Mouse (Mus musculus) forebrain, embryonic 16.5 days (tissue): ENCODE data around the gene Gpr137b. TPM values are rescaled to one million over a fixed set of nuclear protein-coding genes. Genes with fewer than 3 reads are reported as not detected.
"Not testable (repeated sequence)": the region's sequence is repeated elsewhere in the genome, so short reads cannot be mapped to it uniquely, and the experiment has no call there.

Source experiments
- ATAC-seq: fragments of 200-750 bp; cut with Nextera tagmentation; 2 replicates; pipeline ENCODE4 v1.8.0; 2017; ENCODE audit warnings: mild to moderate bottlenecking, moderate library complexity
- H3K27ac ChIP-seq: fragments of 300-500 bp; sonication (generic); 2 replicates; pipeline ENCODE4 v1.5.1; 2014; ENCODE audit warnings: low read length, control low read depth
- H3K27me3 ChIP-seq: fragments of 300-500 bp; sonication (generic); replicated peaks from 2 replicates; pipeline ENCODE4 v1.6.1; 2014; ENCODE audit warnings: low read length; ENCODE audit not compliant: control insufficient read depth, insufficient read depth
- H3K36me3 ChIP-seq: fragments of 300-500 bp; sonication (generic); 2 replicates; pipeline ENCODE4 v1.6.1; 2014; ENCODE audit not compliant: control insufficient read depth, insufficient read depth
- H3K4me1 ChIP-seq: fragments of 300-500 bp; sonication (generic); replicated peaks from 2 replicates; pipeline ENCODE4 v1.6.1; 2014; ENCODE audit warnings: low read length; ENCODE audit not compliant: control insufficient read depth, insufficient read depth
- H3K4me2 ChIP-seq: fragments of 300-500 bp; sonication (generic); 2 replicates; pipeline ENCODE4 v1.6.1; 2014; ENCODE audit warnings: mild to moderate bottlenecking, low read length, control low read depth
- H3K4me3 ChIP-seq: fragments of 300-500 bp; sonication (generic); replicated peaks from 2 replicates; pipeline ENCODE4 v1.5.1; 2014; ENCODE audit warnings: mild to moderate bottlenecking, low read length, control low read depth
- H3K9ac ChIP-seq: fragments of 300-500 bp; sonication (generic); replicated peaks from 2 replicates; pipeline ENCODE4 v1.6.1; 2014; ENCODE audit warnings: low read depth, low read length, control low read depth
- H3K9me3 ChIP-seq: fragments of 300-500 bp; sonication (generic); 2 replicates; pipeline ENCODE4 v1.6.1; 2016; ENCODE audit warnings: low read length; ENCODE audit not compliant: control insufficient read depth
- WGBS: fragments of 180-500 bp; shearing (Covaris S2); extraction: QIAGEN DNeasy Blood & Tissue Kit; methylation state at CpG from one replicate; pipeline ENCODE4 v1.1.7; 2014; 5-methylcytosine and 5-hydroxymethylcytosine counted together
- polyA plus RNA-seq: library from polyadenylated mRNA; unstranded; fragments of >200 nt; fragmentation: Nextera tagmentation; extraction: Ambion mirVana; gene quantifications from 2 replicates; pipeline ENCODE4 v1.2.1, GENCODE M21; 2015

The Gpr137b gene
- polyA plus RNA-seq, 1 experiment from 2014 or later: 22.4 TPM

- Histone ChIP-seq H3K9ac (no peak overlapping the region), H3K4me3 (no peak overlapping the region), H3K27ac (no peak overlapping the region), H3K4me2 (no peak overlapping the region), H3K9me3 (no peaks in the 10 kb centered on the region), H3K27me3 (no peaks in the 10 kb centered on the region), H3K4me1 (no peaks in the 10 kb centered on the region), H3K36me3 (no peaks in the 10 kb centered on the region)
- 83% methylated on average over 3 of the region's 3 CpGs for WGBS
- ATAC-seq: no peak
Observed at GRCm38 (mm10) chr13:13414206-13414605, 20.4 kb upstream of the Gpr137b start.

DNA sequence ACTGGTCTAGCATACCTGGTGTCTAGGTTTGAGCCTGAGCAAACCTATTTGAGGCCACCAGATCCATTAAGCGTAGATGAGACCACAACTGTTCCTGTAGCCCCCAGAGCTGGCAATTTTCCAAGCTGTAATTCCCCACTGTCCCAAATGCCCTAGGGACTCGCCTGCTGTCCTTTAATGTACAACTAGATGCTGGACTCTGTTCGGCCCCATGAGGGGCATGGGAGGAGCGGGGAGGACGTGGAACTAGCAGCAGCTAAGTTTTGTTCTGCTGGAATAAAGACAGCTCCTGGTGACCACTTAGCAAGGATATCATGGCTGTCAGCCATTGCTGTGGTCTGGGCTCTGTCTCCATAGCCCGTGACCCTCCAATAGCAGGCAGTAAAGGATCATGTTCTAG lies 11.7 kb upstream of the Gpr137b start:
- H3K27me3 ChIP-seq, ATAC-seq, H3K4me2 ChIP-seq, H3K36me3 ChIP-seq, H3K4me3 ChIP-seq, H3K4me1 ChIP-seq, H3K9ac ChIP-seq, H3K27ac ChIP-seq, H3K9me3 ChIP-seq: not testable (repeated sequence)
- WGBS: no CpG with 5 or more reads among the region's 6 CpGs

DNA sequence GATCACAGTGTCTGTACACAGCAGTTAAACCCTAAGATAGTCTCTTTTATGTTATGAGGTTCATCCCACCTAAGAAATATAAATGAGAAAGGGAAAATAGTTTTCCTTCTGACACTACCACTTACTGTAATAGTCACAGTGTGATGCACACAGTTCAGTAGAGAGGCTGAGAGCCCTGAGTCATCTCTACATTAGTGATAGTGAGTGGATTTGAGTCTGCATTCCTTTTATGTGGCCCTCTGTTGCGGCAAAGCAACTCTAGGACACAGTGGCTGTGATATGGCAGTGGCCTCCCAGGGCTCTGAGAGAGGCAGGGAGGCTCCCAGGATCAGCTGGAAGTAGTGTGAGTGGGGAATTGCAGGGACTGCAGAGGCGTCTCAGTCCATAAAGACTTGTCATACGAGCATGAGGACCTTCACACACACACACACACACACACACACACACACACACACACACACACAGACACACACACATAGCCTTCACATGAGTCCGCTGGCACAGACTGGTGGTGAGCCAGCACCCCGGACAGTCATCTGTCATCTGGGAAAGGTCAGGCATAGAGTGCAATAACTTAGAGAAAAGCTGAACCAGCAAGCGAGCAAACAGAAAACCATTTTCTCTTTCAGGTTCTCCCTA lies 10.8 kb upstream of the Gpr137b start:
- not testable (repeated sequence) for H3K27me3 ChIP-seq, H3K4me3 ChIP-seq, H3K4me2 ChIP-seq, H3K27ac ChIP-seq, H3K4me1 ChIP-seq, H3K9ac ChIP-seq, H3K9me3 ChIP-seq, H3K36me3 ChIP-seq, ATAC-seq
- WGBS: 90% methylated on average over 6 of the region's 6 CpGs

GRCm38 (mm10) chr13:13403839-13404238 lies 10.0 kb upstream of the Gpr137b start:
- not testable (repeated sequence) for H3K9me3 ChIP-seq, H3K4me1 ChIP-seq, H3K4me3 ChIP-seq, H3K27me3 ChIP-seq, H3K27ac ChIP-seq, H3K36me3 ChIP-seq, ATAC-seq, H3K4me2 ChIP-seq, H3K9ac ChIP-seq
- 78% methylated on average over 3 of the region's 6 CpGs for WGBS

GRCm38 (mm10) chr13:13403366-13403765 lies 9.6 kb upstream of the Gpr137b start:
- not testable (repeated sequence) for H3K9me3 ChIP-seq, H3K36me3 ChIP-seq, H3K4me2 ChIP-seq, H3K9ac ChIP-seq, H3K27me3 ChIP-seq, ATAC-seq, H3K4me1 ChIP-seq, H3K27ac ChIP-seq, H3K4me3 ChIP-seq
- WGBS: 86% methylated on average over 2 of the region's 3 CpGs

GRCm38 (mm10) chr13:13402818-13403217 lies 9.0 kb upstream of the Gpr137b start:
- not testable (repeated sequence) for H3K4me3 ChIP-seq, H3K4me2 ChIP-seq, H3K9me3 ChIP-seq, H3K36me3 ChIP-seq, H3K27me3 ChIP-seq, H3K4me1 ChIP-seq, H3K27ac ChIP-seq, H3K9ac ChIP-seq, ATAC-seq
- WGBS: 72% methylated on average over 5 of the region's 5 CpGs

DNA sequence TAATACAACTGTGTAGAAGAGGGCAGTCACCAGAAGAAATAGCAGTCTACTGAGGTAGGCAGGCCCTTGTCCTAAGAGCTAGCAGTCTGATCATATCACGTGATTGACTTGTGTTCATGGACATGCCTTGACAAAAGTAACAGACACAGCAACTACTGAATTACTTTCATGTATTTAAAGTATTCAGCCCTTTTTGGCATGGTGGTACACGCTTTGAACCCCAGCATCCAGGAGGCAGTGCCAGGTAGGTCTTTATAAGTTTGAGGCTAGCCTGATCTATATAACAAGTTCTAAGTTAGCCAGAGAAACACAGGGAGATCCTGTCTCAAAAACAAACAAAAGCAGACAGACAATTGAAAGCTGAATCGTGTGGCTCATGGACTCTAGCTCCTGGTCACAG lies 7.0 kb upstream of the Gpr137b start:
- H3K9ac ChIP-seq, H3K27ac ChIP-seq, H3K27me3 ChIP-seq, H3K4me3 ChIP-seq, ATAC-seq, H3K9me3 ChIP-seq, H3K4me2 ChIP-seq, H3K4me1 ChIP-seq, H3K36me3 ChIP-seq: not testable (repeated sequence)
- WGBS: 76% methylated on average over 3 of the region's 3 CpGs

DNA sequence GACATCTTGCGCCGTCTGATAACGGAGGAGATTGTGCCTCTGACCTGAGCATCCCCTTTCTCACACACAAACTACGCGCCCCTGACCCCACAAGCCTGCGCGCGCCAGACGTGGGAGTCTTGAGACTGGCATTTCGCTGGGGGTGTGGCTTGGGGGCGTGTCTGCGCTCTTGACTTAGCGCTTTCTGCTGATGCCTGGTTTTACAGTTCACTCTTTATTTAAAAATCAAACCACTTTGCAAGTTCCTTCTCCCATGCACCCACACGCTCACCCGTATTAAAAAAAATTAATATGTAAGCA lies 232 bp upstream of the Gpr137b start:
- WGBS: 1% methylated on average over 12 of the region's 15 CpGs
- not testable (repeated sequence) for H3K27ac ChIP-seq, H3K9me3 ChIP-seq, H3K36me3 ChIP-seq, H3K4me1 ChIP-seq, H3K27me3 ChIP-seq
- peak overlapping the region; percentile 40 for H3K4me3 ChIP-seq
- H3K4me2 ChIP-seq: peak overlapping the region; percentile 46
- ATAC-seq: peak; percentile 79
- 0 out of 2 replicates have a peak overlapping the region, but pooled peaks have one; percentile 42 for H3K9ac ChIP-seq

DNA sequence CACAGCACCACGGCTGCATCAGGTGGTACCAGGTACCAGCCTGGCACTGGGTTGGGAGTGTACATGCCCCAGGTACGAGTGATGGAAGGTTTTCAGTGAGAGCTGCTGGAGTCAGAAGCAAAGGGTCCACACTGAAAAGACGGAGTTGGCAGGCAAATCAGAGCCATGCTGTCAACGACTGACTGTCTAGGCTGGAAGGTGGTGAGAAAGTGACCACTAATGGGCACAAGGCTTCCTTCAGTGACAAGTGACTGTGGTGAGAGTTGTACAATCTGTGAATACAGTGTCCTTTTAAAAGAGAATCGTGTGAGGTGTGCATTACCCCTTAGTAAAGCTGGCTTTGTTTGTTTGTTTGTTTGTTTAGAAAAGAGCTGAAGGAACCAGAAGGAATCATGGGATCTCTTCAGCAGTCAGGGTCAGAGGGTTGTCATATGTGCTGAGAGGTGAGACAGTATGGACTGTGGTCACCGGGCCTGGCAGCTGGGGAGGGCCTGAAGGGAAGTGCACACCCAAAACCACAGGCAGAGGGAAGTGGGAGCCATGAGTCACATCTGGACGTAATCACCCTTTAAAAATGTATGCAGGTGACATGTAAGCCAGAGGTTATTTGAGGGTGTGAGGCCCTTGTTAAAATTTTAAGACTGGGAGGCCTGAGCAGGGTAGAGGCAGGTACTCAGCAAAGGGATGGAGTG lies 15.5 kb downstream of the Gpr137b start:
- H3K27me3 ChIP-seq, H3K4me3 ChIP-seq, H3K9ac ChIP-seq, H3K36me3 ChIP-seq, H3K27ac ChIP-seq, ATAC-seq, H3K4me2 ChIP-seq, H3K4me1 ChIP-seq, H3K9me3 ChIP-seq: not testable (repeated sequence)
- 88% methylated on average over 1 of the region's 7 CpGs for WGBS

DNA sequence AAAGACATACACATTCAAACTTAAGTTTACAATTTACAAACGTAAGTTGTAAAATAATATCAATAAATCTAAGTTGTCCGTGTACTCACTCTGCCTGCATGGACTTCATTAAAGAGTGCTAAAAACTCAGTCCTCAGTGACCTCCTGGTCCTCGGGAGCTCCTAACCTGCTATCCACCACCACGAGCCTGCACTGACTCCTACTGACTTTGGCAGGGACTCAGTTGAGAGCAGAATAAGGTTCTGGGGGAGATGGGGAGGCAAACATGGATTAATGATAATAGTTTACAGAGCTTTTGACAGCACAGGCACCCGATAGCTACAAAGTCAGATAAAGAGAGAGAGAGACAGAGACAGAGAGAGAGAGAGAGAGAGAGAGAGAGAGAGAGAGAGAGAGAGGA lies 16.6 kb downstream of the Gpr137b start:
- Histone ChIP-seq H3K4me1 (no peaks in the 10 kb centered on the region), H3K4me3 (no peak overlapping the region), H3K27me3 (no peaks in the 10 kb centered on the region), H3K36me3 (no peaks in the 10 kb centered on the region), H3K27ac (no peak overlapping the region), H3K4me2 (no peak overlapping the region), H3K9me3 (no peaks in the 10 kb centered on the region), H3K9ac (no peak overlapping the region)
- ATAC-seq: no peak
- WGBS: 92% methylated on average over 5 of the region's 5 CpGs
